9 mouse cellular contexts compared by ENCODE assay signal in genomic region chr3:89136365-89136764, GRCm38 (mm10). TPM values are rescaled to one million over a fixed set of nuclear protein-coding genes. Genes with fewer than 3 reads are reported as not detected.
DNase-seq lines count a peak whose midpoint lies in the region; ATAC-seq and TF ChIP-seq lines count a peak whose summit lies in the region.
"Had no signal": no experiment of that assay in that cellular context is flagged by ENCODE, and none has a peak within 500 bp of the region (broad histone marks: within the 10 kb centered on the region; RNA-seq: fewer than 3 reads in every experiment).

No protein-coding gene starts in this region.

- peaks cover 26% of the 10 kb centered on the region for H3K4me1 ChIP-seq in heart, embryonic 10.5 days
- peaks cover 22% of the 10 kb centered on the region for H3K4me1 ChIP-seq in intestine, embryonic 16.5 days (ENCODE audit: control insufficient read depth, insufficient read depth, low read length)
- H3K4me1 ChIP-seq in liver, embryonic 14.5 days (replicated peaks; ENCODE audit: control insufficient read depth in 2 of 2, insufficient read depth in 2 of 2, low read length in 1 of 2), result peaks cover 42 to 54% of the 10 kb centered on the region in 2 experiments
- H3K4me1 ChIP-seq in forebrain, embryonic 13.5 days, result peaks cover 6% of the 10 kb centered on the region

- intact Hi-C loops in heart, postnatal 25 days (cut with DNase I), result no loop called here

- no peaks in the 10 kb centered on the region for H3K36me3 ChIP-seq in heart, embryonic 10.5 days
- H3K36me3 ChIP-seq in intestine, embryonic 16.5 days (ENCODE audit: control insufficient read depth, insufficient read depth, low read length), result no peaks in the 10 kb centered on the region
- peaks cover 39% of the 10 kb centered on the region for H3K36me3 ChIP-seq in liver, embryonic 14.5 days (replicated peaks; ENCODE audit: control insufficient read depth, insufficient read depth, low read depth)
- no peaks in the 10 kb centered on the region for H3K36me3 ChIP-seq in forebrain, embryonic 13.5 days (ENCODE audit: poor library complexity, severe bottlenecking)
- H3K36me3 ChIP-seq: embryonic facial prominence, embryonic 12.5 days had no signal

- no peak for TF ChIP-seq EP300 in liver, embryonic 14.5 days (IDR thresholded peaks at IDR 0.05; ENCODE audit: low read depth)

- H3K4me2 ChIP-seq in intestine, embryonic 16.5 days (ENCODE audit: low read depth, low read length), result peak overlapping the region; percentile 49
- peak overlapping the region; percentile 88 for H3K4me2 ChIP-seq in liver, embryonic 14.5 days (ENCODE audit: low read depth)
- no peak overlapping the region for H3K4me2 ChIP-seq in forebrain, embryonic 13.5 days
- H3K4me2 ChIP-seq: embryonic facial prominence, embryonic 12.5 days had no signal

- peaks cover 34% of the 10 kb centered on the region; the same call in 1 of the 2 replicates for H3K27me3 ChIP-seq in heart, embryonic 10.5 days (ENCODE audit: insufficient read depth, poor library complexity, severe bottlenecking)
- no peaks in the 10 kb centered on the region for H3K27me3 ChIP-seq in intestine, embryonic 16.5 days (replicated peaks; ENCODE audit: control insufficient read depth, insufficient read depth, low read length)
- no peaks in the 10 kb centered on the region for H3K27me3 ChIP-seq in liver, embryonic 14.5 days (ENCODE audit: control insufficient read depth, insufficient read depth, low read length)
- no peaks in the 10 kb centered on the region for H3K27me3 ChIP-seq in forebrain, embryonic 13.5 days

- DNase-seq in heart, embryonic 10.5 days (ENCODE audit: low spot score), result no peak
- DNase-seq in heart, postnatal 25 days (ENCODE audit: low spot score), result no peak
- DNase-seq in NIH3T3 (ENCODE audit: low read depth), result peak; percentile 30
- peak in 2 of 3 experiments; percentile 52 to 59 for DNase-seq in liver, embryonic 14.5 days (ENCODE audit: low read depth in 3 of 3, low spot score in 3 of 3)
- DNase-seq in right cerebral cortex, postnatal 4 days, result no peak
- DNase-seq in heart, postnatal 4 days, result no peak

- peak; percentile 86 for ATAC-seq in intestine, embryonic 16.5 days
- ATAC-seq in liver, embryonic 14.5 days (ENCODE audit: insufficient read depth), result peak; percentile 42
- no peak for ATAC-seq in forebrain, embryonic 13.5 days

- WGBS in heart, embryonic 10.5 days, result 40% methylated on average over 9 of the region's 9 CpGs
- WGBS in intestine, embryonic 16.5 days, result 24% methylated on average over 9 of the region's 9 CpGs
- 5% methylated on average over 9 of the region's 9 CpGs for WGBS in liver, embryonic 14.5 days (ENCODE audit: insufficient replicate concordance)
- 42% methylated on average over 9 of the region's 9 CpGs for WGBS in forebrain, embryonic 13.5 days

- peak overlapping the region; percentile 59; the same call in 1 of the 2 replicates for H3K27ac ChIP-seq in heart, embryonic 10.5 days
- peak overlapping the region; percentile 92 for H3K27ac ChIP-seq in intestine, embryonic 16.5 days (ENCODE audit: low read length)
- peak overlapping the region; percentile 87 for H3K27ac ChIP-seq in liver, embryonic 14.5 days
- H3K27ac ChIP-seq in forebrain, embryonic 13.5 days, result no peak overlapping the region
- H3K27ac ChIP-seq: embryonic facial prominence, embryonic 12.5 days had no signal

- peak overlapping the region; percentile 64 for H3K9ac ChIP-seq in intestine, embryonic 16.5 days (ENCODE audit: low read depth, low read length)
- H3K9ac ChIP-seq in liver, embryonic 14.5 days (replicated peaks), result peak overlapping the region; percentile 82
- no peak overlapping the region for H3K9ac ChIP-seq in forebrain, embryonic 13.5 days
- H3K9ac ChIP-seq: embryonic facial prominence, embryonic 12.5 days had no signal

- H3K4me3 ChIP-seq in heart, embryonic 10.5 days, result peak overlapping the region; percentile 38
- peak overlapping the region; percentile 43 for H3K4me3 ChIP-seq in intestine, embryonic 16.5 days (ENCODE audit: low read length)
- peak overlapping the region; percentile 87 for H3K4me3 ChIP-seq in liver, embryonic 14.5 days (ENCODE audit: insufficient read depth in 1 of 2, low read depth in 2 of 2, low read length in 2 of 2)
- H3K4me3 ChIP-seq in forebrain, embryonic 13.5 days, result no peak overlapping the region
- H3K4me3 ChIP-seq: embryonic facial prominence, embryonic 12.5 days had no signal

- TF ChIP-seq CTCF in liver, embryonic 14.5 days (IDR thresholded peaks at IDR 0.05; ENCODE audit: low read depth), result peak; percentile 80

- H3K9me3 ChIP-seq in heart, embryonic 10.5 days, result no peaks in the 10 kb centered on the region
- no peaks in the 10 kb centered on the region for H3K9me3 ChIP-seq in intestine, embryonic 16.5 days (ENCODE audit: control insufficient read depth, low read length)
- H3K9me3 ChIP-seq in liver, embryonic 14.5 days (ENCODE audit: control insufficient read depth, low read length), result no peaks in the 10 kb centered on the region
- no peaks in the 10 kb centered on the region for H3K9me3 ChIP-seq in forebrain, embryonic 13.5 days (replicated peaks)
- H3K9me3 ChIP-seq: embryonic facial prominence, embryonic 12.5 days had no signal

RNA-seq across cellular contexts. Expression of gene Pklr, which starts 0.4 kb away (rescaled TPM):
- polyA plus RNA-seq in heart, embryonic 10.5 days (2016; fragmentation: Nextera tagmentation; extraction: Ambion mirVana), result 12.4 and 14.7 TPM in 2 replicates
- not detected for total RNA-seq in heart, postnatal 25 days (2021)
- 148 and 174 TPM in 2 replicates for polyA plus RNA-seq in intestine, embryonic 16.5 days (2015; fragmentation: Nextera tagmentation; extraction: Ambion mirVana)
- 132 and 143 TPM in 2 replicates for polyA plus RNA-seq in liver, embryonic 14.5 days (2012; rRNA removed)
- 79.8 and 97.5 TPM in 2 replicates for polyA plus RNA-seq in liver, embryonic 14.5 days (2014; fragmentation: Nextera tagmentation; extraction: Ambion mirVana)
- 0.09 and 0.26 TPM in 2 replicates for polyA plus RNA-seq in forebrain, embryonic 13.5 days (2015; fragmentation: Nextera tagmentation; extraction: Ambion mirVana)
- not detected for total RNA-seq in heart, postnatal 4 days (2021)

RNA-seq across cellular contexts. Expression of gene Hcn3, which starts 23.6 kb away (rescaled TPM):
- polyA plus RNA-seq in heart, embryonic 10.5 days (2016; fragmentation: Nextera tagmentation; extraction: Ambion mirVana), result 0.77 and 0.85 TPM in 2 replicates
- under 1 TPM; 0.16 to 0.61 TPM for total RNA-seq in heart, postnatal 25 days (2021)
- polyA plus RNA-seq in intestine, embryonic 16.5 days (2015; fragmentation: Nextera tagmentation; extraction: Ambion mirVana), result 2.0 TPM in 2 replicates
- 0.23 and 0.31 TPM in 2 replicates for polyA plus RNA-seq in liver, embryonic 14.5 days (2012; rRNA removed)
- polyA plus RNA-seq in liver, embryonic 14.5 days (2014; fragmentation: Nextera tagmentation; extraction: Ambion mirVana), result 0.55 and 0.56 TPM in 2 replicates
- polyA plus RNA-seq in forebrain, embryonic 13.5 days (2015; fragmentation: Nextera tagmentation; extraction: Ambion mirVana), result 19.0 and 19.6 TPM in 2 replicates
- 1 to 10 TPM in 1 of 2 experiments, under 1 TPM in 1; 0.86 to 1.1 TPM for total RNA-seq in heart, postnatal 4 days (2021)

RNA-seq across cellular contexts. Expression of gene Clk2, which starts 28.2 kb away (rescaled TPM):
- polyA plus RNA-seq in heart, embryonic 10.5 days (2016; fragmentation: Nextera tagmentation; extraction: Ambion mirVana), result 18.4 and 32.2 TPM in 2 replicates
- total RNA-seq in heart, postnatal 25 days (2021), result 10 to 100 TPM; 18.1 to 18.7 TPM
- polyA plus RNA-seq in intestine, embryonic 16.5 days (2015; fragmentation: Nextera tagmentation; extraction: Ambion mirVana), result 17.3 and 18.0 TPM in 2 replicates
- 26.1 and 28.8 TPM in 2 replicates for polyA plus RNA-seq in liver, embryonic 14.5 days (2012; rRNA removed)
- polyA plus RNA-seq in liver, embryonic 14.5 days (2014; fragmentation: Nextera tagmentation; extraction: Ambion mirVana), result 6.7 and 7.2 TPM in 2 replicates
- 25.0 and 26.2 TPM in 2 replicates for polyA plus RNA-seq in forebrain, embryonic 13.5 days (2015; fragmentation: Nextera tagmentation; extraction: Ambion mirVana)
- total RNA-seq in heart, postnatal 4 days (2021), result 10 to 100 TPM; 30.3 to 32.1 TPM

RNA-seq across cellular contexts. Expression of gene Fdps, which starts 34.6 kb away (rescaled TPM):
- 220 and 253 TPM in 2 replicates for polyA plus RNA-seq in heart, embryonic 10.5 days (2016; fragmentation: Nextera tagmentation; extraction: Ambion mirVana)
- 10 to 100 TPM; 20.7 to 22.3 TPM for total RNA-seq in heart, postnatal 25 days (2021)
- 625 and 664 TPM in 2 replicates for polyA plus RNA-seq in intestine, embryonic 16.5 days (2015; fragmentation: Nextera tagmentation; extraction: Ambion mirVana)
- 126 and 131 TPM in 2 replicates for polyA plus RNA-seq in liver, embryonic 14.5 days (2012; rRNA removed)
- 238 and 251 TPM in 2 replicates for polyA plus RNA-seq in liver, embryonic 14.5 days (2014; fragmentation: Nextera tagmentation; extraction: Ambion mirVana)
- 315 and 326 TPM in 2 replicates for polyA plus RNA-seq in forebrain, embryonic 13.5 days (2015; fragmentation: Nextera tagmentation; extraction: Ambion mirVana)
- total RNA-seq in heart, postnatal 4 days (2021), result 10 to 100 TPM; 54.5 to 58.7 TPM

RNA-seq across cellular contexts. Expression of gene Gm43738, which starts 35.5 kb away (rescaled TPM):
- polyA plus RNA-seq in heart, embryonic 10.5 days (2016; fragmentation: Nextera tagmentation; extraction: Ambion mirVana), result not detected in 2 replicates
- total RNA-seq in heart, postnatal 25 days (2021), result not detected
- polyA plus RNA-seq in intestine, embryonic 16.5 days (2015; fragmentation: Nextera tagmentation; extraction: Ambion mirVana), result 0.09 TPM in 1 of 2 replicates, not detected in the other
- 0.02 TPM in 1 of 2 replicates, not detected in the other for polyA plus RNA-seq in liver, embryonic 14.5 days (2012; rRNA removed)
- 0.04 TPM in 1 of 2 replicates, not detected in the other for polyA plus RNA-seq in liver, embryonic 14.5 days (2014; fragmentation: Nextera tagmentation; extraction: Ambion mirVana)
- not detected in 2 replicates for polyA plus RNA-seq in forebrain, embryonic 13.5 days (2015; fragmentation: Nextera tagmentation; extraction: Ambion mirVana)
- not detected for total RNA-seq in heart, postnatal 4 days (2021)
- polyA plus RNA-seq: embryonic facial prominence, embryonic 12.5 days had no signal

Comparison
In these comparisons a context has a peak if more than half of its experiments do, and no peak if none do; other contexts are left out.
1. DNase-seq: peak in NIH3T3 (single experiment) and liver, embryonic 14.5 days (2 of 3); none in heart, embryonic 10.5 days (single experiment), heart, postnatal 25 days (single experiment), right cerebral cortex, postnatal 4 days (single experiment) and heart, postnatal 4 days (single experiment).
2. RNA of gene Pklr, which starts 0.4 kb away (polyA plus RNA-seq): 148 to 174 TPM in intestine, embryonic 16.5 days, 79.8 to 143 TPM in liver, embryonic 14.5 days and 12.4 to 14.7 TPM in heart, embryonic 10.5 days; 0.09 to 0.26 TPM in forebrain, embryonic 13.5 days; every median in the first group is over 10 times any median in the second.